Mouse (Mus musculus) layer of hippocampus, postnatal 14 days (tissue): ENCODE data around the gene Adgra3. TPM values are rescaled to one million over a fixed set of nuclear protein-coding genes. Genes with fewer than 3 reads are reported as not detected.
A peak's percentile ranks its signal among the peaks of the same experiment; 100 is the strongest.

Source experiments
- DNase-seq, 2 experiments: peaks; one replicate each; pipeline ENCODE4 v3.0.0; 2021 to 2022; ENCODE audit warnings: low spot score in 2 of 2, mixed read lengths in 1 of 2
- long read RNA-seq, 2 experiments: library from polyadenylated mRNA; stranded (forward); transcript quantifications; one replicate each; pipeline ENCODE4 v2.0.0; 2021
- total RNA-seq, 2 experiments: library from RNA; stranded (reverse); gene quantifications; 2 replicates each; pipeline ENCODE4 v1.2.3; 2021

The Adgra3 gene
- total RNA-seq, result 10 to 100 TPM; 31.5 to 31.7 TPM
- long read RNA-seq, experiment 1, full-length matches to known transcripts, result 35 of 43 reads
- long read RNA-seq, experiment 1, partial matches to known transcripts, result 6 of 43 reads
- long read RNA-seq, experiment 1, other reads (novel, unspliced or antisense), result 2 of 43 reads
- long read RNA-seq, experiment 2, full-length matches to known transcripts, result 49 of 53 reads
- long read RNA-seq, experiment 2, partial matches to known transcripts, result 2 of 53 reads
- long read RNA-seq, experiment 2, other reads (novel, unspliced or antisense), result 2 of 53 reads

GRCm38 (mm10) chr5:50058421-50059286 is at the start of gene Adgra3:
TSS of gene Adgra3 (minus strand) at chr5:50059006.
- DNase-seq, result peak; percentile 26 to 44

DNA sequence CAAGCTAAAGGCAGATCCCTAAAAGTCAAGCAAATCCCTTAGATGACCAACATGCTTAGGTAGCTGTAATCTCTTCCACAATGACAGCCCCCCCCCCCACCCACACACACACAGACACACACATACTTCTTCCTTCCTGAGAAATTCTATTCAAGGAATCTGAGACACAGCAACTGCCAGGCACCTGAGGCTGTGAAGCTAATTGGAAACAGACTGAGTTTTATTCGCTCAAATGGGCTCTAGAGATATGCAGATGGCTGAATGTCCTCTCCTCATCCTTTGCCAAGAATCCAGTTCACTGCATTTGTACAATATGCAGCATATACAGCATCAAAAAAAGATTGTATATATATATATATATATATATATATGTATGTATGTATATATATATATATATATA is 24.6 kb upstream of the Adgra3 start:
- no peak for DNase-seq

GRCm38 (mm10) chr5:50074245-50074644 is 15.4 kb upstream of the Adgra3 start:
- peak in 1 of 2 experiments; percentile 66 for DNase-seq

GRCm38 (mm10) chr5:50064236-50064635 is 5.4 kb upstream of the Adgra3 start:
- DNase-seq, result no peak

- DNase-seq, result no peak
Observed at GRCm38 (mm10) chr5:50059586-50059985, 780 bp upstream of the Adgra3 start.

- DNase-seq, result peak in 1 of 2 experiments; percentile 13
Observed at GRCm38 (mm10) chr5:50057612-50058420, 990 bp downstream of the Adgra3 start.

DNA sequence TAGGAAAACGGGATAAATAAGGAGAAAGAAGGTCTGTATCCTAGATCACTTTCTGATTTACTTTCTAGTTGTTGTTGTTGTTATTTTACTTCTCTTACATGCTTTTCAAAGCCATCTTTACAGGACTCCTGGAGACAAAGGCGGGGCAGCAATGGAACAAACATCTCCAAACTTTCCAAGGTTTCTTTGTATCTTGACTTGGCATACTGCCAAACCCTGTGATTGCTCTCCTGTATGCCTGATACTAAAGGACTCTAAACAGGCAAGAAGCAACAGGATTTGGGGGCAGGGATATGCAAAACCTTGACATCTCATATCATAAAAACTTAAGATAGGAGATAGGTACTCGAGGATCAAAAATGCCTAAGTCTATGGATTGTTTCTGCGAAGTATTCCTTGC is 6.3 kb downstream of the Adgra3 start:
- peak in 1 of 2 experiments; percentile 19 for DNase-seq

- no peak for DNase-seq
Observed at GRCm38 (mm10) chr5:50050668-50051425, 8.0 kb downstream of the Adgra3 start.

DNA sequence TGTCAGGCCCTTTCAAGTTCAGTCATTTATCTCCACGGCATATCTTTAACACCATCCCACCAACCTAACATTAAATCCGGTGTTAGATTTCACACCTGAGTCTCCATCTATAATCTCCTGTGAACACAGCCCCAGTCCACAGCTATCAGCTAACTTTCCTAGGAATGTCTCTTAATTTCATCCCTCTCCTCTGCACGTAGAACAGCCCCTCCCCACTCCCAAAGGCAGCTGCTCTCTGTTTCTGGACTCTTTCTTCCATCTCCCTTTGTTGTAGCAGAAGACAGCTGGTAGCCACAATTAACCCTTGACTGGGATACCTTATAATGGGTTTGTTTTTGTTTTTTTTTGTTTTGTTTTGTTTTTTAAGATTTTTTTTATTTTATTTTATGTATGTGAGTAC is 8.8 kb downstream of the Adgra3 start:
- DNase-seq, result no peak

DNA sequence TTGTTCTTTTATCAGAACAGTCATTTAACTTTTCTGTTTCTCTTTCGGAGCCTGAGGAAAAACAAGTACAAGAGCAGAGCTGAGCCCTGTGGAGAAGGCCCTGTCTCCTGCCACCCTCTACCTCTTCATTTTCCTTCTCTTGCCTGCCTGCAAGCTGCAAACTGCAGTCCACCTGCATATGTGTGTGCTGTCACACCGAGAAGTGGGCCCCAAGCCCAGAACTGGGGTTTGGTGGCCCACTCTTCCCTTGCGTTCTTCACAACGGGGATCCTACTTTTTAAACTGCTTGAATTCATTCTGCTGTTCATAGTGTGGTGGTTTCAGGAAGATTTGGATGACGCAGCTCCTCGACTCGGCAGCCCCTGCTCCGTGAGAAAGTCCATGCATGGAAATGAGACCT is 9.3 kb downstream of the Adgra3 start:
- DNase-seq, result no peak

- DNase-seq, result no peak
Observed at GRCm38 (mm10) chr5:50048960-50049359, 9.8 kb downstream of the Adgra3 start.

- no peak for DNase-seq
Observed at GRCm38 (mm10) chr5:50048271-50048851, 10.4 kb downstream of the Adgra3 start.

GRCm38 (mm10) chr5:50045180-50045579 is 13.6 kb downstream of the Adgra3 start:
- no peak for DNase-seq

DNA sequence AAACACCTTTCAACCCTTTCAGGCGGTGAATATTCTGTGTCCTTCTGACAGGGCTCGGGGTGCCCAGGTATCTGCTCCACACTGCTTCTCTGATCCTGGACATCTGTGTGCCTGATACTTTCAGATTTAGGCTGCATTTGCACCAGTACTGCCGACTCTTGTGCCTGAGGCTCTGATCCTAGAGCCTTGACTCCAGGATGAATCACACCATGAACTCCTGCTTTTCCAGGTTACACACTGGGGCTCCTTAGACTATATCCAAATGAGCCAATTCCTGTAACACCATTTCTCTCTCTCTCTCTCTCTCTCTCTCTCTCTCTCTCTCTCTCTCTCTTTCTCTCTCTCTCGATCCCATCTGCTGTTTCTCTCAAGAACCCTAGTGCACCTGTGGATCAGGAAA is 15.1 kb downstream of the Adgra3 start:
- no peak for DNase-seq

- DNase-seq, result no peak
Observed at GRCm38 (mm10) chr5:50042274-50042943, 16.4 kb downstream of the Adgra3 start.

GRCm38 (mm10) chr5:50039521-50039920 is 19.3 kb downstream of the Adgra3 start:
- no peak for DNase-seq

DNA sequence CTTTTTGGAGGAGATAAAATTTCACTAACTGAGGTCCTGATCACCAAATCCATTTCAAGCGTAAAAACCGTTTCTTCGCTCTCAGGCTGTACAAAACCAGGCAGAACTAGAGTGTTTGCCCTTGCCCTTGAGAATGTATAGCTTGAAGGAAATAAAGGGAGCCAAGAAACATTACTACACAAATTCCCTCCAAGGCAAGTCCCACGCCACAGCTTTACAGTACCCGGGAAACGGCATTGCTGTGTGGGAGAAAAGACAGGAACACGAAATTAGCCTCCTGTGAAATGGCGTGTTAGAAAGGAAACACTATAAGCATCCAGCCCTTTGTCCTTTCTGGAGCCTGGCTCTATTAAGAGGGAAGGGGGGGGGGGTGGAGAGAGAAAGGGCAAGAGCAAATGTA is 21.1 kb downstream of the Adgra3 start:
- no peak for DNase-seq

DNA sequence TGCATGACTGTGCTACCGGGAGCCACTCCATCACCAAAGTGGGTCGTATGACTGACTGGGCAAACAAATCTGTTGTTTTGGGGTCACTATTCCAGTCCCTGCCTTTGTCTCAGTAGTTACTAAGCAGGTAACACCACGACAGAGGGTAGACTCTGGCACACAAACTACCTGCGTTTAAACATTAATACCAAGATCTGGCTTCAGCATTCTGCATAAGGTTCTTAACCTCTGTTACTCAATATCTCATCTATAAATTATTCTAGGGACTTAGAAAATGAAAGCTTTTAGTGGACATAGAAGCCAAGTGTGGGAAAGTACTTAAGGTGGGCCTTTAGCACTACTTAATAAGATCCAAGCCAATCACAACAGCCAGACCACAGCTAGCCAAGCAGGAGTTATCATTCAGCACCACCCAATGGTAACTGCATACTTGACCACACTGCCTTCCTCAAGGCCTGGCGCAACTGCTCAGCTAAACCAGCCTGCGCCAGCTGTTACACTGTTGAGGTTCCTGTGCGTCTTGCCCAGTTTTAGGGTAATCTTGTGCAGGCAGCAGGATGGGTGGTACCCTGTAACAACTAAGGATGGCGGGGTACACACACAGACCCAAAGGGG is 23.8 kb downstream of the Adgra3 start:
- no peak for DNase-seq

GRCm38 (mm10) chr5:50034231-50034630 is 24.6 kb downstream of the Adgra3 start:
- no peak for DNase-seq
